Mouse (Mus musculus) liver, adult 2 months (tissue): Measurements from ENCODE around the gene Kctd19.

Experiments
- CTCF ChIP-seq: fragments of 200-500 bp; IDR thresholded peaks from 2 replicates; pipeline ENCODE4 v1.5.1; 2011; ENCODE audit warnings: low read depth, low read length, control low read depth
- POLR2A ChIP-seq: fragments of 200-500 bp; IDR thresholded peaks from 2 replicates; pipeline ENCODE4 v1.6.1; 2011; ENCODE audit warnings: low read length, control low read depth; ENCODE audit not compliant: insufficient read depth; ENCODE audit errors: extremely low read depth

- TF ChIP-seq POLR2A (no peak), CTCF (no peak)
Observed at GRCm38 (mm10) chr8:105346611-105347427, 66.5 kb downstream of the Kctd19 start.
